Mouse (Mus musculus): ENCODE results near the gene Nap1l1.

GRCm38 (mm10) chr10:111495888-111496287, 22.9 kb downstream of the Nap1l1 start:
- TF ChIP-seq CTCF (IDR thresholded peaks at IDR 0.05) = no peak
- no peak for TF ChIP-seq EP300 (IDR thresholded peaks at IDR 0.05)

All from lung, postnatal 0 days (tissue).